Mouse (Mus musculus) right cerebral cortex, adult 18-20 months (tissue): ENCODE data around the gene Ldb2.

Source experiments
- DNase-seq: peaks from one replicate; pipeline ENCODE4 v3.0.0; 2022; ENCODE audit warnings: mixed read lengths

Ldb2 gene

GRCm38 (mm10) chr5:44538687-44539086 lies 260.8 kb downstream of the Ldb2 start:
- DNase-seq = no peak

DNA sequence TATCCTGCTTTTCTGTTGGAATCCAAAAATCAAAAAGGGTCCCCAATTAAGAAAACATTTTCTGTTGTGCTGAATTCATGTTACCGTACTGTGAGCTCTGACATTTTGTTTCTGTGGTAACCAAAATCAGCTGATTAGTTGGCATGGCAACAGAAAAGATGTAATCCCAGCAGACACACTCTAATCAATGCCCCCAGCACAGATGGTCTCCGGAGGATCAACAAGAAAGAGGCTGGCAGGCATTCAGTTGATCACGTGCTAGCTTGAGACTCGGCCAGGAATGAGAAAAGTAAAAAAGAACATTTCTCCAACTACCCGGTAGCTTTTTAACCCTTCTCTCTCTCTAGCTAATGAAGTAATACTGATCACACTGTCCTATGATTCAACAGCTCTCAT lies 261.5 kb downstream of the Ldb2 start:
- DNase-seq = peak; percentile 87

GRCm38 (mm10) chr5:44537316-44537999 lies 262.0 kb downstream of the Ldb2 start:
- no peak for DNase-seq

GRCm38 (mm10) chr5:44529466-44529865 lies 270.0 kb downstream of the Ldb2 start:
- no peak for DNase-seq

DNA sequence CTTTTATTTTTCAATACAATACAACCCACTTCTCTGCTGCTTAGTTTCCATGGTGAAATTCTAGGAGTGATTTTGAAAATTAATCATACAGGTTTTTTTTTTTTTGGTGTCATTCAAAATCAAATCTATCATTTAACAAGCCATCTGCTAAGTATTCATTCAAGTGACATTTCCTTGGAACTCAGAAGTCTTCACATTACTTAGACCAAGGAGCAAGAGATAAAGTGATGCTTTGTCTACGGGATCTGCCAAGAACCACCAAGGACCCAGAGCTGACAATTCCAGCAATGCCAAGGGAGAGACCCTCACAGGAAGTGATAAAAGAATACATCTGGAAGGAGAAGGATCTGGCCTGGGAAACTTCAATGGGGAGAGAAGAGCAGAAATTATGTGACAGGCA lies 270.5 kb downstream of the Ldb2 start:
- no peak for DNase-seq

GRCm38 (mm10) chr5:44505221-44505620 lies 294.3 kb downstream of the Ldb2 start:
- no peak for DNase-seq

DNA sequence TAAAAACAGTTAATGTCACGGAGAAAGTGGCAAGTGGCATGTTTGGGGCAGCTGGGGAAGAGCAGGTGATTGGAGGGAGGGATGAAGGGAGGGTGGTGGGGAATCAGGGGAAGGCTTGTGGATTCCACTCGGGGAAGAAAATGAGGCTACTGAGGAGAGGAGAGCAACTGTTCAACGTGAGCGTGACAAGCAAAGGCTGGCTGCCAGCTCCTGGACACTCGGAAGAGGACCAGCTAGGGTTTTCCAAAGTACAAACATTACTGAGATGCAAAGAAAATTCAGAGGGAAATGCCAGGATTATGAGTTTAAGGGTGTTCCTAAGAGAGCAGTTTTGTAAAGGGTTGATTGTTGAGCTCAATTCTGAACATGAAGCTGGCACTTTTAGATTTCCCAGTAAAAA lies 294.7 kb downstream of the Ldb2 start:
- no peak for DNase-seq

DNA sequence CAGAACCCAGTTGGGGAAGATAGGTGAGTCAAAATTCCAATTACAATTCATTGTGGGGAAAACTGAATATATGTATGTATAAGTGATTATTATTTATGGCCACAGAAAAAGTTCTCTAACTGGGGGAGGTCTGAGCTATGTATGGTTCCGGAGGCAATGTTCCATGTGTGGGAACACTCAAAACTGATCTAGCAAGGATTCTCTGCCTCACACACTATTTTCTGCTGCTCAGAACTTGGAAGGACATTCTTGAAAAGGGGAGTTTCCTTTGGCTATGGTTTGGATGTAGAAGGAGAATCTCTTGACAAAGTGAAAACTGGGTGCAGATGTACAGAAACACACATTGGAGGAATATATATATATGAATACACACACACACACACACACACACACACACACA lies 301.3 kb downstream of the Ldb2 start:
- peak; percentile 10 for DNase-seq

GRCm38 (mm10) chr5:44496854-44497253 lies 302.6 kb downstream of the Ldb2 start:
- no peak for DNase-seq

DNA sequence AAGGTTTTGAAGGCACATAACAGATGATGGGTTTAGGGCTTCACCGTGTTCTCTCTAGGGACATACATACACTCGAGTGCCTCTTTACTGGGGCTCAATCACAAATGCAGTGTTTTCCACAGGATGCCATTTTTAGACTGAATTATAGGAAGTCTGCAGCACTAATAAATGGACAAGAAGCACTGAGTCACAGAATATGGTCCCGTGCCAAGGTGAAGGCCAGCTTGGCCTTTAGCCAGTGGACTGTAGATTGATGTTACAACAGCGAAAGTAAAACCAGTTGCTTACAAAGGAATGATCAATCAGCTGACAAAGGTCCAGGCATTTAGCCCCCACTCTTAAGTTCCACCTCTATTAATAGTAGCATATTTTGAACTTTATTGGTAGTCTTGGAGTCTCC lies 304.4 kb downstream of the Ldb2 start:
- no peak for DNase-seq

DNA sequence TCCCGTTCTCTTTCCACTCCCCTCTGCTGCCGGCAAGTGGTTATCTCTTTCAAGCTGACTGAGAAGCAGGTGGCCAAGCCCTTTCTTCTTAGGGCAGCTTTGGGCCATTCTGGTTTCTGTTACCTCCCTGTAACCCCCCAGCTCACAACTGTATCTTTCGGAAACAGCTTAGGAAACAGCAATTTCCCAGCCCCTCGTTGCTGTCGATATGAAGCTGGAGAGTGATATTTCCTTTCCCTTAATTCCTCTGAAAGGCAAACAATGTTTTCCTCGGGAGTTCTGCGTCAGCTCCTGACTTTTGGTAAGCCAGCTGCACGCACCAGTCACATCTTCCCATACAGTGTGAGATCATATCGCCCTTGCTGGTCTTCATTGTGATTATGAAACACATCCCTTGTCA lies 305.3 kb downstream of the Ldb2 start:
- no peak for DNase-seq

GRCm38 (mm10) chr5:44491526-44491925 lies 308.0 kb downstream of the Ldb2 start:
- no peak for DNase-seq

DNA sequence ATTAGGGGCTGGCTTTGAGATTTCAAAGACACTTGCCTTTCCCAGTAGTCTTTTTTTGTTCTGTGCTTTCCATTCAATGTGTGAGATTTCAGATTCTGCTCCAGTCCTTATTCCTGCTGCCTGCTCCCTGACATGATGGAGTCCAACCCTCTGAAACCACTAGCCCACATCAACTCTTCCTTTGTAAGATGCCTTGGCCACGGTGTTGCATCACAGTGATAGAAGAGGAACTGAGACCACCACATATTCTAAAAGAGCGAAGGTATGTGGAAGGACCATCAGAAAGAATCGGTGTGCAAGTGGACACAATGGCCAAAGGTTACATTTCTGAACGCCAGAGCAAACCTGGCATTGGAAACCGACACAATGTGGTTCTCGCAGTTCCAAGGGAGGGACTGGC lies 309.0 kb downstream of the Ldb2 start:
- no peak for DNase-seq

DNA sequence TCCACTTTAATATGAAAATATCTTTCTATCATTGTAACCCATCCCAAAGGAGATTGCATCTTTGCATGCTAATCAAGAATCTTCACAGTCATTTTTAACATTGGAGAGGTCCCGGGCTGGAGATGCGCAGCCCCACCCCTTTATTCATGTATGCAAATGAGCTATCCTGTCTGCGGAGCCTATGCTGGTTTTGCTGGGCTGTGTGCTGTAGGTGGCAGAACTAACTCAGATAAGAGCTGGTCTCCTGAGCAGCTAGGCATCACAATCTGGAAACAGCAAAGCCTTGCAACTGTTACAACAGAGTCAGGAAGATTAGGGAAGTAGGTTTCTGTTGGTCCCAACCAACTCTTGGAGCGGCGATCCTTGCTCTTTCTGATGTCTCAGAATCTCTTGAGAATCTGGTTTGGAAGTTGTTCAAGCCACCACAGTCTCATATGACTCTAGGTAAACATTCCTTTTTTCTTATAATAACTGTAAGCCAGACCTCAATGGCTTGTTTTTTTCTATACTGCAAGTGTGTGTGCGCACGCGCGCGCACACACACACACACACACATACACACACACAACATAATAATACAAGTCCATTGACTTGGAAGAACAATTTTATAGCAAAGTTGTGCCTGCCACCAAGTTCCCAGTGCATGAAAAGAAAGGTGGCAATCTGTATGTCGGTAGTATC lies 315.9 kb downstream of the Ldb2 start:
- DNase-seq = peak; percentile 64

GRCm38 (mm10) chr5:44481406-44481805 lies 318.1 kb downstream of the Ldb2 start:
- DNase-seq = no peak

DNA sequence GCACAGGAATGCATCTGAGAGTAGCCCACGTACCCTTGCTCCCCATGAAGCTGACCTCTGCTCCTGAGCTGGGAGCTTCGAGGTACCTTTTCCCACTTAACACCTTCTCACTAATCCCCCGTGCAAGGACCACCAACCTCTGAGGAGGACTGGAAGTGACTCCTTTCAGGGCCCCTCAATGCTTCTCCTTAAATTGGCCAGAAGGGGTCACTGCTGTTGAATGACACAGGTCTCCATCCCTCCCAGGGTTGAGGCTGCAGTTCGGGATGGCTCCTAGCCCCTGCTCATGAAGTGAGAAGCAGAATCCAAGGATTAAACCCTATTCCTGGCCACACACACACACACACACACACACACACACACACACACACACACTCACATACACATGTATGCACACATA lies 323.1 kb downstream of the Ldb2 start:
- DNase-seq = no peak

- DNase-seq = no peak
Measured at GRCm38 (mm10) chr5:44475543-44475942, 323.9 kb downstream of the Ldb2 start.

DNA sequence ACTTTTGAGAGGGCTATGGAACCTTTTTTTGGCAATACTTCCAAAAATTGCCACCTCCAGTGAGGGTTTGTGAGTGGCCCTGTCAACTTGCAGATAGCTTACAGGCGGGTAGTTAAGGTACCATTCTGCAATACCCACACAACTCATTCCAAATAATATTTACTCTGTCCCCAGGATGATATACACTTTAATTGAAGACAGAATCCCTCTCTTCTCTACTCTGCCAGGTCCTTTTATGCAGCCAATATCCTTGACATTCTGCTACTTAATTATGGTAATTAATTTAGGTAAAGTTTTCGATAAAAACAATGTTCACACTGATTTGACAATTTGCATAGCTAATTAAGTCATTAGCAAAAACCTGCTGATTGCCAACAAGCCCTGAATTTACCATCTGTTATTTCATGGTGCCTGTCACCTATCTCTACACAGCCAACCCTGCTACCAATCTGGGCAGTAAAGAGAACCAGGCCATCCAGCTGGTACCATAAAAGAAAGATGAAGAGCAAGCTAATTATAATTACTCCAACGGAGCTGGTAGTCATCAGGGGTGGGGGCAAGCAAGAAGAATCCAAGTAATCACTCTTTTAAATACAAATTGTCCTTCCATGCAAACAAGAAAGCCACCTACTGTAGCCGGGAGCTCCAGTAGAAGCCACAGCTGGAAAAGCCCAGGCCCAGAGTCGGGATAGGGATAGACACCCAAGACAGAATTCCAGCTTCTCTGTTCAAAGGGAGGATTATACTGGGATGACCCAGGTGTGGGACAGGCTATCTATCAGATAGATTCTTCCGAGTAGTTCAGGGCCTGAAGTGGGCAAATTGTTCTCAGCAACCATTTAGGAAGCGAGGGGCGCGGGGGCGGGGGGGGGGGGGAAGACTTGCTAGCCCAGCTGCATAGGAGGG lies 325.4 kb downstream of the Ldb2 start:
- DNase-seq = no peak

- no peak for DNase-seq
Measured at GRCm38 (mm10) chr5:44465238-44465637, 334.2 kb downstream of the Ldb2 start.
